Mouse (Mus musculus): ENCODE data around the gene Rpl32. TPM values are rescaled to one million over a fixed set of nuclear protein-coding genes. Genes with fewer than 3 reads are reported as not detected.

The Rpl32 gene
- total RNA-seq, 1 experiment, result 3,173 TPM

- no peak for DNase-seq (ENCODE audit: low read depth, low spot score)
- H3K36me3 ChIP-seq (ENCODE audit: control insufficient read depth, insufficient read depth, low read length, poor library complexity, severe bottlenecking), result no peaks in the 10 kb centered on the region
- H3K27ac ChIP-seq (ENCODE audit: insufficient read depth, low read depth, low read length, poor library complexity, severe bottlenecking), result no peak overlapping the region
- H3K9me3 ChIP-seq (ENCODE audit: control insufficient read depth, insufficient read depth, low read depth, low read length), result no peaks in the 10 kb centered on the region
- TF ChIP-seq ZC3H11A (IDR thresholded peaks at IDR 0.05; ENCODE audit: borderline replicate concordance, low read depth, low read length) (no peak), HCFC1 (IDR thresholded peaks at IDR 0.05; ENCODE audit: borderline replicate concordance, insufficient read depth, low read length) (no peak), ZNF384 (IDR thresholded peaks at IDR 0.05; ENCODE audit: low read depth, low read length) (no peak), CHD2 (IDR thresholded peaks at IDR 0.05; ENCODE audit: low read depth, low read length) (no peak), MAFK (IDR thresholded peaks at IDR 0.05; ENCODE audit: insufficient read depth, low read depth, low read length) (no peak)
- no peak overlapping the region for H3K9ac ChIP-seq (ENCODE audit: insufficient read depth, low read depth, low read length, poor library complexity, severe bottlenecking)
- no peaks in the 10 kb centered on the region for H3K4me1 ChIP-seq (ENCODE audit: control insufficient read depth in 2 of 2, insufficient read depth in 2 of 2, low read length in 2 of 2, poor library complexity in 1 of 2)
- H3K4me3 ChIP-seq (ENCODE audit: insufficient read depth in 1 of 2, low read depth in 1 of 2, low read length in 2 of 2, poor library complexity in 1 of 2, severe bottlenecking in 1 of 2), result no peak overlapping the region
- in situ Hi-C loops (cut with MboI; ENCODE audit: low sequenced_read_pairs in 2 of 2, unreplicated experiment in 2 of 2), result no loop called here
Measured at GRCm38 (mm10) chr6:115821216-115821993, 12.9 kb upstream of the Rpl32 start.

GRCm38 (mm10) chr6:115818129-115818528 lies 9.6 kb upstream of the Rpl32 start:
- DNase-seq (ENCODE audit: low read depth, low spot score), result no peak
- H3K4me3 ChIP-seq (ENCODE audit: insufficient read depth in 1 of 2, low read depth in 1 of 2, low read length in 2 of 2, poor library complexity in 1 of 2, severe bottlenecking in 1 of 2), result no peak overlapping the region
- H3K9ac ChIP-seq (ENCODE audit: insufficient read depth, low read depth, low read length, poor library complexity, severe bottlenecking), result no peak overlapping the region
- H3K4me1 ChIP-seq (ENCODE audit: control insufficient read depth in 2 of 2, insufficient read depth in 2 of 2, low read length in 2 of 2, poor library complexity in 1 of 2), result no peaks in the 10 kb centered on the region; a peak in 2 of 4 replicates
- H3K27ac ChIP-seq (ENCODE audit: insufficient read depth, low read depth, low read length, poor library complexity, severe bottlenecking), result no peak overlapping the region
- H3K36me3 ChIP-seq (ENCODE audit: control insufficient read depth, insufficient read depth, low read length, poor library complexity, severe bottlenecking), result no peaks in the 10 kb centered on the region
- in situ Hi-C loops (cut with MboI; ENCODE audit: low sequenced_read_pairs in 2 of 2, unreplicated experiment in 2 of 2), result no loop called here
- H3K9me3 ChIP-seq (ENCODE audit: control insufficient read depth, insufficient read depth, low read depth, low read length), result no peaks in the 10 kb centered on the region
- no peak for TF ChIP-seq ZNF384 (IDR thresholded peaks at IDR 0.05; ENCODE audit: low read depth, low read length)
- TF ChIP-seq HCFC1 (IDR thresholded peaks at IDR 0.05; ENCODE audit: borderline replicate concordance, insufficient read depth, low read length), result no peak
- no peak for TF ChIP-seq CHD2 (IDR thresholded peaks at IDR 0.05; ENCODE audit: low read depth, low read length)
- no peak for TF ChIP-seq MAFK (IDR thresholded peaks at IDR 0.05; ENCODE audit: insufficient read depth, low read depth, low read length)
- TF ChIP-seq ZC3H11A (IDR thresholded peaks at IDR 0.05; ENCODE audit: borderline replicate concordance, low read depth, low read length), result no peak

GRCm38 (mm10) chr6:115815041-115815440 lies 6.5 kb upstream of the Rpl32 start:
- Histone ChIP-seq H3K27ac (ENCODE audit: insufficient read depth, low read depth, low read length, poor library complexity, severe bottlenecking) (no peak overlapping the region), H3K4me3 (ENCODE audit: insufficient read depth in 1 of 2, low read depth in 1 of 2, low read length in 2 of 2, poor library complexity in 1 of 2, severe bottlenecking in 1 of 2) (no peak overlapping the region), H3K4me1 (ENCODE audit: control insufficient read depth in 2 of 2, insufficient read depth in 2 of 2, low read length in 2 of 2, poor library complexity in 1 of 2) (peaks cover 0 to 8% of the 10 kb centered on the region in 2 experiments; a peak in 2 of 4 replicates), H3K9me3 (ENCODE audit: control insufficient read depth, insufficient read depth, low read depth, low read length) (no peaks in the 10 kb centered on the region), H3K9ac (ENCODE audit: insufficient read depth, low read depth, low read length, poor library complexity, severe bottlenecking) (no peak overlapping the region), H3K36me3 (ENCODE audit: control insufficient read depth, insufficient read depth, low read length, poor library complexity, severe bottlenecking) (no peaks in the 10 kb centered on the region)
- TF ChIP-seq MAFK (IDR thresholded peaks at IDR 0.05; ENCODE audit: insufficient read depth, low read depth, low read length) (no peak), CHD2 (IDR thresholded peaks at IDR 0.05; ENCODE audit: low read depth, low read length) (no peak), ZNF384 (IDR thresholded peaks at IDR 0.05; ENCODE audit: low read depth, low read length) (no peak)
- in situ Hi-C loops (cut with MboI; ENCODE audit: low sequenced_read_pairs in 2 of 2, unreplicated experiment in 2 of 2), result no loop called here
- no peak for DNase-seq (ENCODE audit: low read depth, low spot score)

- Histone ChIP-seq H3K36me3 (ENCODE audit: control insufficient read depth, insufficient read depth, low read length, poor library complexity, severe bottlenecking) (no peaks in the 10 kb centered on the region), H3K4me1 (ENCODE audit: control insufficient read depth in 2 of 2, insufficient read depth in 2 of 2, low read length in 2 of 2, poor library complexity in 1 of 2) (peaks cover 0 to 8% of the 10 kb centered on the region in 2 experiments; a peak in 2 of 4 replicates), H3K9me3 (ENCODE audit: control insufficient read depth, insufficient read depth, low read depth, low read length) (no peaks in the 10 kb centered on the region), H3K4me3 (ENCODE audit: insufficient read depth in 1 of 2, low read depth in 1 of 2, low read length in 2 of 2, poor library complexity in 1 of 2, severe bottlenecking in 1 of 2) (no peak overlapping the region), H3K9ac (ENCODE audit: insufficient read depth, low read depth, low read length, poor library complexity, severe bottlenecking) (no peak overlapping the region), H3K27ac (ENCODE audit: insufficient read depth, low read depth, low read length, poor library complexity, severe bottlenecking) (no peak overlapping the region)
- peak; percentile 47 for DNase-seq (ENCODE audit: low read depth, low spot score)
- TF ChIP-seq HCFC1 (IDR thresholded peaks at IDR 0.05; ENCODE audit: borderline replicate concordance, insufficient read depth, low read length) (no peak), ZC3H11A (IDR thresholded peaks at IDR 0.05; ENCODE audit: borderline replicate concordance, low read depth, low read length) (no peak), ZNF384 (IDR thresholded peaks at IDR 0.05; ENCODE audit: low read depth, low read length) (no peak), MAFK (IDR thresholded peaks at IDR 0.05; ENCODE audit: insufficient read depth, low read depth, low read length) (no peak), CHD2 (IDR thresholded peaks at IDR 0.05; ENCODE audit: low read depth, low read length) (no peak)
- in situ Hi-C loops (cut with MboI; ENCODE audit: low sequenced_read_pairs in 2 of 2, unreplicated experiment in 2 of 2), result no loop called here
Measured at GRCm38 (mm10) chr6:115814104-115814503, 5.6 kb upstream of the Rpl32 start.

All from ES-E14 (cell line).